Mouse (Mus musculus) hindbrain, embryonic 14.5 days (tissue): Measurements from ENCODE around the gene Ak9. TPM values are rescaled to one million over a fixed set of nuclear protein-coding genes. Genes with fewer than 3 reads are reported as not detected.
A peak's percentile ranks its signal among the peaks of the same experiment; 100 is the strongest.

ENCODE experiments used
- ATAC-seq: fragments of 200-750 bp; cut with Nextera tagmentation; 2 replicates; pipeline ENCODE4 v1.8.0; 2017; ENCODE audit warnings: moderate number of reproducible peaks, mild to moderate bottlenecking, moderate TSS enrichment, moderate library complexity; ENCODE audit not compliant: low FRiP score
- DNase-seq: peaks from one replicate; pipeline ENCODE4 v3.0.0-alpha.2; 2015; ENCODE audit warnings: low spot score
- H3K27ac ChIP-seq: fragments of 300-500 bp; sonication (generic); 2 replicates; pipeline ENCODE4 v1.5.1; 2014; ENCODE audit warnings: mild to moderate bottlenecking, moderate library complexity
- H3K27me3 ChIP-seq: fragments of 300-500 bp; sonication (generic); 2 replicates; pipeline ENCODE4 v1.6.1; 2014; ENCODE audit warnings: mild to moderate bottlenecking, low read length, mixed read lengths; ENCODE audit not compliant: control insufficient read depth, insufficient read depth
- H3K36me3 ChIP-seq: fragments of 300-500 bp; sonication (generic); replicated peaks from 2 replicates; pipeline ENCODE4 v1.6.1; 2014; ENCODE audit not compliant: control insufficient read depth, insufficient read depth
- H3K4me1 ChIP-seq: fragments of 300-500 bp; sonication (generic); replicated peaks from 2 replicates; pipeline ENCODE4 v1.6.1; 2014; ENCODE audit warnings: antibody characterized with exemption, low read length, mixed read lengths; ENCODE audit not compliant: control insufficient read depth, insufficient read depth
- H3K4me2 ChIP-seq: fragments of 300-500 bp; sonication (generic); replicated peaks from 2 replicates; pipeline ENCODE4 v1.6.1; 2014; ENCODE audit warnings: mild to moderate bottlenecking, moderate library complexity
- H3K4me3 ChIP-seq: fragments of 300-500 bp; sonication (generic); replicated peaks from 2 replicates; pipeline ENCODE4 v1.5.1; 2014; ENCODE audit warnings: mild to moderate bottlenecking, low read length
- H3K9ac ChIP-seq: fragments of 300-500 bp; sonication (generic); 2 replicates; pipeline ENCODE4 v1.6.1; 2014
- H3K9me3 ChIP-seq: fragments of 300-500 bp; sonication (generic); 2 replicates; pipeline ENCODE4 v1.6.1; 2016; ENCODE audit warnings: low read length; ENCODE audit not compliant: control insufficient read depth
- WGBS: fragments of 180-500 bp; shearing (Covaris S2); extraction: QIAGEN DNeasy Blood & Tissue Kit; methylation state at CpG from one replicate; pipeline ENCODE4 v1.1.7; 2014; 5-methylcytosine and 5-hydroxymethylcytosine counted together
- polyA plus RNA-seq: library from polyadenylated mRNA; unstranded; fragments of >200 nt; fragmentation: Nextera tagmentation; extraction: Ambion mirVana; gene quantifications from 2 replicates; pipeline ENCODE4 v1.2.1, GENCODE M21; 2014

Ak9 gene
- polyA plus RNA-seq, 1 experiment from 2014 or later, result 0.37 TPM

GRCm38 (mm10) chr10:41302689-41303431 lies 920 bp upstream of the Ak9 start, which contains the start of gene Fig4:
Gene Fig4 (minus strand): TSS chr10:41303260.
- Histone ChIP-seq H3K4me1 (peaks cover 9% of the 10 kb centered on the region), H3K27ac (peak within 1 kb of the TSS; percentile 59), H3K27me3 (no peaks in the 10 kb centered on the region), H3K4me3 (peak within 1 kb of the TSS; percentile 76), H3K36me3 (no peaks in the 10 kb centered on the region), H3K4me2 (peak within 1 kb of the TSS; percentile 77), H3K9me3 (no peaks in the 10 kb centered on the region), H3K9ac (peak within 1 kb of the TSS; percentile 82)
- peak; percentile 94 for ATAC-seq
- DNase-seq, result peak; percentile 92
- WGBS, result under 1% methylated on average over 38 of the region's 38 CpGs

GRCm38 (mm10) chr10:41304961-41305455 lies 1.2 kb downstream of the Ak9 start:
- Histone ChIP-seq H3K36me3 (no peaks in the 10 kb centered on the region), H3K4me2 (no peak overlapping the region), H3K4me1 (peaks cover 9% of the 10 kb centered on the region), H3K4me3 (no peak overlapping the region), H3K27me3 (no peaks in the 10 kb centered on the region), H3K27ac (no peak overlapping the region), H3K9ac (no peak overlapping the region), H3K9me3 (no peaks in the 10 kb centered on the region)
- no peak for DNase-seq
- ATAC-seq, result no peak
- WGBS, result 85% methylated on average over 9 of the region's 9 CpGs

GRCm38 (mm10) chr10:41308205-41308604 lies 4.4 kb downstream of the Ak9 start:
- Histone ChIP-seq H3K27me3 (no peaks in the 10 kb centered on the region), H3K9ac (no peak overlapping the region), H3K36me3 (no peaks in the 10 kb centered on the region), H3K9me3 (no peaks in the 10 kb centered on the region), H3K27ac (no peak overlapping the region), H3K4me1 (no peaks in the 10 kb centered on the region), H3K4me2 (no peak overlapping the region), H3K4me3 (no peak overlapping the region)
- ATAC-seq (no peak), DNase-seq (no peak)
- 94% methylated on average over 4 of the region's 4 CpGs for WGBS

- no peaks in the 10 kb centered on the region for H3K36me3 ChIP-seq
- H3K4me2 ChIP-seq, result no peak overlapping the region
- no peak overlapping the region for H3K4me3 ChIP-seq
- no peak overlapping the region for H3K9ac ChIP-seq
- H3K27ac ChIP-seq, result no peak overlapping the region
- H3K9me3 ChIP-seq, result no peaks in the 10 kb centered on the region
- no peaks in the 10 kb centered on the region for H3K4me1 ChIP-seq
- H3K27me3 ChIP-seq, result no peaks in the 10 kb centered on the region
- no peak for ATAC-seq
- no peak for DNase-seq
- WGBS, result 88% methylated on average over 3 of the region's 3 CpGs
These were observed 12.1 kb downstream of the Ak9 start for GRCm38 (mm10) chr10:41315866-41316265.

- no peaks in the 10 kb centered on the region for H3K9me3 ChIP-seq
- WGBS, result 89% methylated on average over 2 of the region's 2 CpGs
- H3K4me3 ChIP-seq, result no peak overlapping the region
- no peaks in the 10 kb centered on the region for H3K36me3 ChIP-seq
- H3K4me2 ChIP-seq, result no peak overlapping the region
- H3K9ac ChIP-seq, result no peak overlapping the region
- no peaks in the 10 kb centered on the region for H3K4me1 ChIP-seq
- DNase-seq (no peak), ATAC-seq (no peak)
- no peaks in the 10 kb centered on the region for H3K27me3 ChIP-seq
- no peak overlapping the region for H3K27ac ChIP-seq
These were observed 28.8 kb downstream of the Ak9 start for GRCm38 (mm10) chr10:41332533-41333043.

- no peaks in the 10 kb centered on the region for H3K27me3 ChIP-seq
- no peak overlapping the region for H3K27ac ChIP-seq
- 92% methylated on average over 7 of the region's 7 CpGs for WGBS
- ATAC-seq (no peak), DNase-seq (no peak)
- H3K9ac ChIP-seq, result no peak overlapping the region
- H3K36me3 ChIP-seq, result no peaks in the 10 kb centered on the region
- no peaks in the 10 kb centered on the region for H3K9me3 ChIP-seq
- no peak overlapping the region for H3K4me3 ChIP-seq
- no peak overlapping the region for H3K4me2 ChIP-seq
- no peaks in the 10 kb centered on the region for H3K4me1 ChIP-seq
These were observed 37.6 kb downstream of the Ak9 start for GRCm38 (mm10) chr10:41341346-41341745.

GRCm38 (mm10) chr10:41365086-41365485 lies 61.3 kb downstream of the Ak9 start:
- Histone ChIP-seq H3K9me3 (no peaks in the 10 kb centered on the region), H3K27me3 (no peaks in the 10 kb centered on the region), H3K27ac (no peak overlapping the region), H3K4me1 (no peaks in the 10 kb centered on the region), H3K36me3 (no peaks in the 10 kb centered on the region), H3K9ac (no peak overlapping the region), H3K4me3 (no peak overlapping the region), H3K4me2 (no peak overlapping the region)
- no peak for DNase-seq
- 91% methylated on average over 9 of the region's 9 CpGs for WGBS
- no peak for ATAC-seq

GRCm38 (mm10) chr10:41380466-41380865 lies 76.7 kb downstream of the Ak9 start:
- no peak overlapping the region for H3K9ac ChIP-seq
- WGBS, result 75% methylated on average over 12 of the region's 12 CpGs
- H3K4me1 ChIP-seq, result no peaks in the 10 kb centered on the region
- no peaks in the 10 kb centered on the region for H3K36me3 ChIP-seq
- no peaks in the 10 kb centered on the region for H3K9me3 ChIP-seq
- no peak overlapping the region for H3K27ac ChIP-seq
- DNase-seq (no peak), ATAC-seq (no peak)
- no peaks in the 10 kb centered on the region for H3K27me3 ChIP-seq
- H3K4me2 ChIP-seq, result no peak overlapping the region
- no peak overlapping the region for H3K4me3 ChIP-seq

- no peaks in the 10 kb centered on the region for H3K27me3 ChIP-seq
- H3K4me1 ChIP-seq, result no peaks in the 10 kb centered on the region
- H3K9me3 ChIP-seq, result no peaks in the 10 kb centered on the region
- H3K4me3 ChIP-seq, result no peak overlapping the region
- no peak overlapping the region for H3K27ac ChIP-seq
- H3K9ac ChIP-seq, result no peak overlapping the region
- ATAC-seq (no peak), DNase-seq (no peak)
- 71% methylated on average over 15 of the region's 15 CpGs for WGBS
- no peak overlapping the region for H3K4me2 ChIP-seq
- H3K36me3 ChIP-seq, result no peaks in the 10 kb centered on the region
These were observed 81.9 kb downstream of the Ak9 start for GRCm38 (mm10) chr10:41385506-41386221.
